Mouse (Mus musculus) midbrain, embryonic 14.5 days (tissue): ENCODE measurements around the gene Tgm7. TPM values are rescaled to one million over a fixed set of nuclear protein-coding genes. Genes with fewer than 3 reads are reported as not detected.
A peak's percentile ranks its signal among the peaks of the same experiment; 100 is the strongest.

Source experiments
- ATAC-seq: fragments of 200-750 bp; cut with Nextera tagmentation; 2 replicates; pipeline ENCODE4 v1.8.0; 2017; ENCODE audit warnings: moderate number of reproducible peaks, moderate library complexity; ENCODE audit not compliant: low FRiP score, low TSS enrichment
- DNase-seq: peaks from one replicate; pipeline ENCODE4 v3.0.0-alpha.2; 2015
- H3K27ac ChIP-seq: fragments of 300-500 bp; sonication (generic); replicated peaks from 2 replicates; pipeline ENCODE4 v1.5.1; 2014; ENCODE audit warnings: mild to moderate bottlenecking, low read depth, low read length, moderate library complexity
- H3K27me3 ChIP-seq: fragments of 300-500 bp; sonication (generic); 2 replicates; pipeline ENCODE4 v1.6.1; 2014; ENCODE audit warnings: low read length, control low read depth, mixed read lengths; ENCODE audit not compliant: control insufficient read depth, insufficient read depth
- H3K36me3 ChIP-seq: fragments of 300-500 bp; sonication (generic); 2 replicates; pipeline ENCODE4 v1.6.1; 2014; ENCODE audit warnings: low read length, control low read depth; ENCODE audit not compliant: control insufficient read depth, insufficient read depth
- H3K4me1 ChIP-seq: fragments of 300-500 bp; sonication (generic); 2 replicates; pipeline ENCODE4 v1.6.1; 2014; ENCODE audit warnings: mild to moderate bottlenecking, antibody characterized with exemption, low read length, control low read depth; ENCODE audit not compliant: control insufficient read depth, insufficient read depth
- H3K4me2 ChIP-seq: fragments of 300-500 bp; sonication (generic); 2 replicates; pipeline ENCODE4 v1.6.1; 2014; ENCODE audit warnings: mild to moderate bottlenecking, low read length, moderate library complexity
- H3K4me3 ChIP-seq: fragments of 300-500 bp; sonication (generic); replicated peaks from 2 replicates; pipeline ENCODE4 v1.5.1; 2014; ENCODE audit warnings: low read depth, low read length
- H3K9ac ChIP-seq: fragments of 300-500 bp; sonication (generic); replicated peaks from 2 replicates; pipeline ENCODE4 v1.6.1; 2014; ENCODE audit warnings: mild to moderate bottlenecking, low read length, moderate library complexity
- H3K9me3 ChIP-seq: fragments of 300-500 bp; sonication (generic); 2 replicates; pipeline ENCODE4 v1.6.1; 2016; ENCODE audit warnings: low read length, control low read depth, mixed read lengths; ENCODE audit not compliant: control insufficient read depth
- WGBS: fragments of 180-500 bp; shearing (Covaris S2); extraction: QIAGEN DNeasy Blood & Tissue Kit; methylation state at CpG from one replicate; pipeline ENCODE4 v1.1.7; 2014; 5-methylcytosine and 5-hydroxymethylcytosine counted together
- polyA plus RNA-seq: library from polyadenylated mRNA; unstranded; fragments of >200 nt; fragmentation: Nextera tagmentation; extraction: Ambion mirVana; gene quantifications from 2 replicates; pipeline ENCODE4 v1.2.1, GENCODE M21; 2014

Tgm7 gene
- not detected in 2 replicates for polyA plus RNA-seq

GRCm38 (mm10) chr2:121109695-121110094 lies at the start of gene Tgm7:
TSS of gene Tgm7 (minus strand) at chr2:121109795.
- Histone ChIP-seq H3K4me2 (no peak within 1 kb of the TSS), H3K27ac (no peak within 1 kb of the TSS), H3K36me3 (no peaks in the 10 kb centered on the region), H3K9ac (no peak within 1 kb of the TSS), H3K4me3 (no peak within 1 kb of the TSS), H3K4me1 (no peaks in the 10 kb centered on the region), H3K27me3 (no peaks in the 10 kb centered on the region), H3K9me3 (no peaks in the 10 kb centered on the region)
- 90% methylated on average over 4 of the region's 4 CpGs for WGBS
- no peak for DNase-seq
- no peak for ATAC-seq

DNA sequence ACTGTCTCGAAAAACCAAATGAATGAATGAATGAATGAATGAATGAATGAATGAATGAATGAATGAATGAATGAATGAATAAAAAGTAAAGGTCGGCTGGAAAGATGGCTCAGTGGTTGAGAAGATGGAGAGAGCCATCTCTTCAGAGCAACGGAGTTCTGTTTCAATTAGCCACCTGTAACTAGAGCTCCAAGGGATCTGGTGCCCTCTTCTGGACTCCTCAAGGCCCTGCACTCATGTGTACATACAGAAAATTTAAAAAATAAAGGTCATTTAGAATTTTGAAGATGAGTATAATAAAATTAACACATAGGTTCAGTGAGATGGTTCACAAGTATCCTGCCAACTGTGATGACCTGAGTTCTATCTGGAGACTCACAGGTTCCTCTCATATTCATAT lies 43.5 kb upstream of the Tgm7 start:
- H3K27me3 ChIP-seq: no peaks in the 10 kb centered on the region
- 87% methylated on average over 3 of the region's 3 CpGs for WGBS
- H3K9ac ChIP-seq: no peak overlapping the region
- H3K9me3 ChIP-seq: no peaks in the 10 kb centered on the region
- H3K4me3 ChIP-seq: no peak overlapping the region
- no peaks in the 10 kb centered on the region for H3K4me1 ChIP-seq
- no peak overlapping the region for H3K27ac ChIP-seq
- DNase-seq (no peak), ATAC-seq (no peak)
- peaks cover 59% of the 10 kb centered on the region for H3K36me3 ChIP-seq
- H3K4me2 ChIP-seq: no peak overlapping the region

- WGBS: 93% methylated on average over 5 of the region's 5 CpGs
- ATAC-seq (no peak), DNase-seq (no peak)
- Histone ChIP-seq H3K27me3 (no peaks in the 10 kb centered on the region), H3K36me3 (peaks cover 58% of the 10 kb centered on the region), H3K4me2 (no peak overlapping the region), H3K4me1 (no peaks in the 10 kb centered on the region), H3K27ac (no peak overlapping the region), H3K4me3 (no peak overlapping the region), H3K9me3 (no peaks in the 10 kb centered on the region), H3K9ac (no peak overlapping the region)
These were observed 40.1 kb upstream of the Tgm7 start for GRCm38 (mm10) chr2:121149679-121150078.

DNA sequence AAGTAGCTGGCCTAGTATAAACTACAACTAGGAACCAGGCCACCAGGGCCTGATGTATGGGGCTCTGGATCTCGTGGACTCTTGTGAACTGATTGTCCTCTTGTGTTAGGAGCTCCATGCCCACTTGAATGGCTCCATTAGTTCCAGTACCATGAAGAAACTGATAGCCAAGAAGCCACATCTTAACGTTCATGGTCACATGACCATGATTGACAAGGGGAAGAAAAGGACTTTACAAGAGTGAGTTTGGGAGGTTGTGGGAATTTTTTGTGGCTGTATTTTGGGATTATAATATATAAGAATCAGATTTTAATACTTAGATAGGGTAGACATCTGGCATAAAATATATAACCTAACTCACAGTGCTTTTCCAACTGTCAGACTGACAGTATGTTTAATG lies 32.8 kb upstream of the Tgm7 start:
- Histone ChIP-seq H3K27me3 (no peaks in the 10 kb centered on the region), H3K4me1 (peaks cover 30% of the 10 kb centered on the region), H3K4me2 (no peak overlapping the region), H3K9ac (no peak overlapping the region), H3K27ac (no peak overlapping the region), H3K9me3 (no peaks in the 10 kb centered on the region), H3K36me3 (peaks cover 28% of the 10 kb centered on the region), H3K4me3 (no peak overlapping the region)
- no peak for ATAC-seq
- no peak for DNase-seq
- WGBS: 28% methylated on average over 2 of the region's 2 CpGs

GRCm38 (mm10) chr2:121141216-121142035 lies 31.8 kb upstream of the Tgm7 start:
- Histone ChIP-seq H3K9ac (peak overlapping the region; percentile 91), H3K27ac (peak overlapping the region; percentile 98), H3K4me3 (peak overlapping the region; percentile 71), H3K36me3 (peaks cover 20% of the 10 kb centered on the region), H3K4me2 (peak overlapping the region; percentile 91), H3K4me1 (peaks cover 30% of the 10 kb centered on the region), H3K9me3 (no peaks in the 10 kb centered on the region), H3K27me3 (no peaks in the 10 kb centered on the region)
- 78% methylated on average over 16 of the region's 16 CpGs for WGBS
- DNase-seq (no peak), ATAC-seq (no peak)

- H3K36me3 ChIP-seq: 0 out of 2 replicates have a peak, but pooled peaks cover 17% of the 10 kb centered on the region
- H3K4me1 ChIP-seq: peaks cover 30% of the 10 kb centered on the region
- peak; percentile 97 for DNase-seq
- peak within 1 kb of the TSS; percentile 71 for H3K4me3 ChIP-seq
- H3K9me3 ChIP-seq: no peaks in the 10 kb centered on the region
- H3K9ac ChIP-seq: peak within 1 kb of the TSS; percentile 91
- peak; percentile 96 for ATAC-seq
- under 1% methylated on average over 87 of the region's 87 CpGs for WGBS
- H3K4me2 ChIP-seq: peak within 1 kb of the TSS; percentile 91
- no peaks in the 10 kb centered on the region for H3K27me3 ChIP-seq
- H3K27ac ChIP-seq: peak within 1 kb of the TSS; percentile 98
These were observed 30.7 kb upstream of the Tgm7 start, which contains the start of the genes Adal and Lcmt2 for GRCm38 (mm10) chr2:121140018-121140882. TSS of gene Adal (plus strand) at chr2:121140428. TSS of gene Lcmt2 (minus strand) at chr2:121140653.

DNA sequence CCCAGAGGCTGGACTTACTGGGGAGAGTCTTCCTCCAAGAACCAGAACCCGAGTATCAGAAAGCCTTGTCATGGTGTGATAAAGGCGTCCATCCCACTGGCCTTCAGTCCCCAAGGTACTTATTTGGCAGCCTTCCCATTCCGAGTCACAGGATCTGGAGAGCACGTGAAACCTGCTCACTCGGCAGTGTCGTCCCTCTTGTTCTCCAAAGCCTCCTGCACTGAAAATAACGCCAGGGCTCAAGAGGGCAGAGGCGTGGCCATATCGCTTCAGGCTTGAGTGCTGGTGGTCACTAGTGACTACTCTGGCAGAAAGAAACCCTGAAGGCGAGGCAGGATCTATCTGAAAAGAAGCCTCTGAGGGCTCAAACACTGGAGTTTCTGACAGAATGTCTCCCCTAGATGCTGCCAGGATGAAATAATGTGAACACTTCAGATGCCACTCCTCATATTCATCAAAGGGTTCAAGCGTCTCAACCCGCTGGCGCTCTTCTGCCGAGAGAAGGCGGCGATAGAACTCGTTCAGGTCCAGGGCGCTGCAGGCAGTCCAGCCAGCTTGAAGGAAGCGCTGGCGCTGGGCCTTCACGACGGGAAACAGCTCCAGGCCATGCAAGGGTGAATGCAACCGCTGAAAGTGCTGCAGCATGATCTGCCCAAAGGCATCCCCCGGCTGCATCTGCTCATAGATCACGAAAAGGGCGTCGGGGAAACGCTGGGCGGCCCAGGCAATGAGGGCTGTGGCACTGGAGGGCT lies 29.8 kb upstream of the Tgm7 start:
- Histone ChIP-seq H3K9ac (peak overlapping the region; percentile 91), H3K27ac (peak overlapping the region; percentile 98), H3K4me3 (peak overlapping the region; percentile 71), H3K9me3 (no peaks in the 10 kb centered on the region), H3K4me1 (peaks cover 30% of the 10 kb centered on the region), H3K27me3 (no peaks in the 10 kb centered on the region), H3K4me2 (peak overlapping the region; percentile 91), H3K36me3 (0 out of 2 replicates have a peak, but pooled peaks cover 14% of the 10 kb centered on the region)
- 44% methylated on average over 29 of the region's 29 CpGs for WGBS
- DNase-seq (peak; percentile 64), ATAC-seq (no peak; the same call in 1 of the 2 replicates)

DNA sequence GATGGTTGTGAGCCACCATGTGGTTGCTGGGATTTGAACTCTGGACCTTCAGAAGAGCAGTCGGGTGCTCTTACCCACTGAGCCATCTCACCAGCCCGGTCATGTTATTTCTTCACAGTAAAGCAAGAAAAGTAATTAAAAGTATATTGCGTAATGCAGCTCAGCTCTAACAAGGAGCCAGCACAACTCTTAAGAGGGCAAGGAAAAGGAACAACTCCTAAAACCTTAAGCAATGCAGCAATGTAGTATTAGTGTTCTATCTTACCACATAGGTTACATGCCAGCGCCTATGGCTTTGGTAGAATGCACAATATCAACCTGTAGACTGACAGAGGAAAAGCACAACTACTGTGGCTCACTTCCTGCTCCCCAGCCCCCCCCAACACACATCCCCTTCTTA lies 27.8 kb upstream of the Tgm7 start:
- H3K4me3 ChIP-seq: no peak overlapping the region
- WGBS: 98% methylated on average over 4 of the region's 4 CpGs
- H3K9ac ChIP-seq: no peak overlapping the region
- DNase-seq (no peak), ATAC-seq (no peak)
- H3K9me3 ChIP-seq: no peaks in the 10 kb centered on the region
- H3K27ac ChIP-seq: no peak overlapping the region
- H3K36me3 ChIP-seq: 0 out of 2 replicates have a peak, but pooled peaks cover 6% of the 10 kb centered on the region
- H3K27me3 ChIP-seq: no peaks in the 10 kb centered on the region
- no peak overlapping the region for H3K4me2 ChIP-seq
- H3K4me1 ChIP-seq: peaks cover 30% of the 10 kb centered on the region
